Mouse (Mus musculus) urinary bladder, adult 18-20 months (tissue): ENCODE results near the gene Eif4h.

ENCODE experiments used
- DNase-seq, 2 experiments: peaks; one replicate each; pipeline ENCODE4 v3.0.0; 2022; ENCODE audit warnings: low spot score in 2 of 2, mixed read lengths in 2 of 2

The Eif4h gene

GRCm38 (mm10) chr5:134639269-134639682 is at the start of gene Eif4h:
TSS of gene Eif4h (minus strand) at chr5:134639490.
- DNase-seq: peak; percentile 93 to 96

DNA sequence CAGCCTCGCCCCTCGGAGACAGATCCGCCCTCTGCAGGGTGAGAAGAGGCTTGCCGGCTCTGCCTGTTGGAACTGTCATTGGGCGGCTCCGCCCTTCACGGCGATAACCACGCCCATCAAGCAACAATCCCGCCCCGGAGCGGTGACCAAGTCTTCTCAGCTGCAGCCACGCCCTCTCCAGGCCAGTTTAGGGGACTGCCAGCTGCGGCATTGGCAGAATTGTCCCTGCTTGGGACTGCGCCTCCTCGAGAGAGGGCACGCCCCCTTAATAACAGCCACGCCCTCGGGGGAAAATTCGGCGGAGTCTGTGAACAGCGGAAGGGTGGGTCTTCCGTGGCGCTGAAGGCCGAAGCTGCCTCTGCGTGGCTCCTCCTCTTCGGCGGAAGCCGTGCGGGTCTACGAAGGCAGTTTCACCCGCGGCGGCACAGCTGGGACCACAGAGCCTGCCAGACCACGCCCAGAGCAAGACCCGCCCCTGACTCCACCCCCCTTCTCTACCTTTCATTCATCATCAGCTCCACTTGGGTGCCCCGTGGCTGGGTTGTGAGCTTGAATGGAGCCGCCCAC is 49.5 kb upstream of the Eif4h start:
- DNase-seq: peak; percentile 99

DNA sequence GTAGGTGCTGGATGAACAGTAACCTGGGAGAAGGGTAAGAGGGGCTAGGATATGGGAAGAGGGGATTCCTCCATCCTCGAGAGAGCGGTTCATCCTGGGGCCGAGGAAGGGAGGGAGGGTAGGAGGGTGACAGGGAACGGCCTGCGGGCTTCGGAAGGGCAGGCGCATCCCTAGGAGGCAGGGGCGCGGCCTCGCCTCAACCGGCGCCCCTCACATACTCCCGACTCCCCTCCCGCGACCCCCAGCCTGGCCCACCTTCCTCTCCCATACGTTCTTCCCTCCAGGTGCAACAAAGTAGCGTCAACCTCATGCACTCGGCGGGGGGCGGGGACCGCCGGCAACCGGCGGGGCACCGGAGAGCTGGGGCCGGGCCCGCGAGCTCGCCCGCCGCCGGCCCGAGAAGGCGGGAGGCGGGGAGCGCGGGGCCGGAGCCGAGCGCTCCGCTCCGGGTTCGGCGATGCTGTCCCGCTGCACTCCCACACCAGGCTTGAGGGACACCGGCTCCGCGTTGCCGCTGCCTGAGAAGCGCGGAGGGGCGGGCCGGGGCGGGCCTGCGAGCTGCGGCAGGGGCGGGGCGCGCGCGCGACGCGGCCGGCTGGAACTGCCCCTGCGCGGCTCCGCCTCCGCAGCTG is 48.9 kb upstream of the Eif4h start, which contains the start of gene Limk1:
TSS of gene Limk1 (minus strand) at position 513 of the 632 bp plus-strand sequence.
- DNase-seq: no peak

- no peak for DNase-seq
These were observed 47.9 kb upstream of the Eif4h start for GRCm38 (mm10) chr5:134687187-134687586.

GRCm38 (mm10) chr5:134686541-134686940 is 47.3 kb upstream of the Eif4h start:
- DNase-seq: no peak

GRCm38 (mm10) chr5:134684398-134684797 is 45.1 kb upstream of the Eif4h start:
- no peak for DNase-seq

DNA sequence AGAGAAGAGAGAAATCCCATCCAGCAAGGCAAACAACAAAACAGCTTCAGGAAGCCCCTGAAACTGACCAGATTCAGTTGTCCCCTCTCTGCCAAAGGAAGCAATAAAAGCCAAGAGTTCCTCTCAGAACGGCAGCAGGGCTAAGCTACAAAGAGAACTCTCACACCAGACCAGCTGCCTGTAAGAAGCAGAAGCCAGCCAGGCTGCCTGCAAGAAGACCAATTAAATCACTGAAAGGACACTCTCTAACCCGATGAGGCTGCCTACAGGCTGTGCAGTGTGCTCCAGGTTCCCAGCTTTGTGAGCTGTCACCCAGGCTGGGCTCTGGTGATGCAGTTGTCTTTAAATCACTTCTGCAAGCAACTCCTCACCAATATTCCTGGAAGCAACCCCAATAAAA is 44.5 kb upstream of the Eif4h start:
- no peak for DNase-seq

DNA sequence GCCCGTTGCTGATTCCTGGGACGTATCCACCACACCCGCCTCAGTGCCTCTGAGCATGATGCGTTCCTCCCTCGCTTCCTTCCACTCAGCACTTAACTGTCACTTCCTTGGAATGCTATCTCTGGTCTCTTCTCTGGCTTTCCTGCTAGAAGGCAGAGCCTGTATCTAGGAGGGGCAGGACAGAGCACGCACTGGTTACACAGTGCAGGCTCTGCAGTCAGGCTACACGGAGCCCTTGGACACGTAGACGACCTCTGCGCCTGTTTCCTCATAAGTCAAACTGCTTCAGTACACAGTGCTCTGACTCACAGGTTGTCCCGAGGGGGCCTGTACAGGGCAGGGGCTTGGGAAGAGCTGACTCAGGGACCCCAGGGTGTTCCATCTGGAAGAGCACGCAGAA is 40.9 kb upstream of the Eif4h start:
- DNase-seq: peak; percentile 61 to 68

GRCm38 (mm10) chr5:134678827-134679546 is 39.7 kb upstream of the Eif4h start:
- no peak for DNase-seq

GRCm38 (mm10) chr5:134678031-134678430 is 38.7 kb upstream of the Eif4h start:
- no peak for DNase-seq

DNA sequence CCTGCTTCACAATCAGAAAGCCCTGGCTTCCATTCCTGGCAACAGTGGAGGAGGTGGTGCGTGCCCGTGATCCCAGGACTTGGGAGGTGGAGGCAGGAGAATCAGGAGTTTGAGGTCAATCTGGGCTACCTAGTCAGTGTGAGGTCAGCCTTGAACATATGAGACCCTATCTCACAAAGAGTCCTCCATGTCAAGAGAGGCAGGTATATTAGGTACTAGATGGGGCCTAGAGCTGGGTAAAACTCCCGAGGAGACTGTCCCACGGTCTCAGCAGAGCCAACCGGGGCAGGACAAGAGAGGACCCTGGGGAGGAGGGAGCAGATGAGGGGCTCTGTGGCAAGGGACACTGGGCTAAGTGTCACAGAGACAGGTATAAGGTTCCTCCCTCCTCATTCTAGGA is 38.2 kb upstream of the Eif4h start:
- no peak for DNase-seq

- peak; percentile 55 to 79 for DNase-seq
These were observed 36.9 kb upstream of the Eif4h start for GRCm38 (mm10) chr5:134675956-134676759.

DNA sequence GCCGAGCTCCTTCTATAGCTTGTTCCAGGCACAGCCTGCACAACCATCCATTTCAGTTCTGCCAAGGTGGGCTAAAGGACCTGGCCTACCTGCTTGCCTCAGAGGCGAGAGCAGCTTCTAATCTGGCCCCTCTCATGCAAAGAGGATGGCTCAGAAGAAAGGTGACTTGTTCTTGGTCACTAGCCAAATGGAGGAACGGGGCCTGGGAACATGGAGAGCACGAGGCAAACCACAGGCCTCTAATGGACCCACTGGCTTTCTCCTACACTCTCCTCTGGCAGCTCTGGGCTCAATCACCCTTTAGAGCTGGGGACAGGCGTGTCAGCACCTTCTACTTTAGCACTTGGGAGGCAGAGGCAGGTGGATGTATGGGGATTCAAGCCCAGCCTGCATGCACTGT is 35.7 kb upstream of the Eif4h start:
- no peak for DNase-seq

DNA sequence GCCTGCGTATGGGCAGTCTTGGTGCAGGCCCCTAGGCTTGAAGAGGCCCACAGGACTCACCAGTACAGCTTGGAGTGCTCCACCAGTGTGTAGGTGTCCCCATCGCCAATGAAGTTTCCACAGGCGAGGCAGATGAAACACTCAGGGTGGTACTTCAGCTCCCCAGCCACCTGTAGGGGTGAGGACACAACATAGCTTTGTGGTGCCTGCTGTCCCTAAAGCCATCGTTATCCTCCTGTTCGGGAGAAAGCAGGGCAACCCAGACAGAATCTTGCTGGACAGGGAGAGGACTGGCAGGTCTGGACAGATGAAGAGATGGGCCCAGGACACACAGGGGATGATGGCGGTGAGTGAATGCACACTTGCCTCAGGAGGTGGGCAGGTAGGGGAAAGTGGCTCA is 33.3 kb upstream of the Eif4h start:
- DNase-seq: no peak

GRCm38 (mm10) chr5:134672198-134672516 is 32.9 kb upstream of the Eif4h start:
- DNase-seq: no peak

DNA sequence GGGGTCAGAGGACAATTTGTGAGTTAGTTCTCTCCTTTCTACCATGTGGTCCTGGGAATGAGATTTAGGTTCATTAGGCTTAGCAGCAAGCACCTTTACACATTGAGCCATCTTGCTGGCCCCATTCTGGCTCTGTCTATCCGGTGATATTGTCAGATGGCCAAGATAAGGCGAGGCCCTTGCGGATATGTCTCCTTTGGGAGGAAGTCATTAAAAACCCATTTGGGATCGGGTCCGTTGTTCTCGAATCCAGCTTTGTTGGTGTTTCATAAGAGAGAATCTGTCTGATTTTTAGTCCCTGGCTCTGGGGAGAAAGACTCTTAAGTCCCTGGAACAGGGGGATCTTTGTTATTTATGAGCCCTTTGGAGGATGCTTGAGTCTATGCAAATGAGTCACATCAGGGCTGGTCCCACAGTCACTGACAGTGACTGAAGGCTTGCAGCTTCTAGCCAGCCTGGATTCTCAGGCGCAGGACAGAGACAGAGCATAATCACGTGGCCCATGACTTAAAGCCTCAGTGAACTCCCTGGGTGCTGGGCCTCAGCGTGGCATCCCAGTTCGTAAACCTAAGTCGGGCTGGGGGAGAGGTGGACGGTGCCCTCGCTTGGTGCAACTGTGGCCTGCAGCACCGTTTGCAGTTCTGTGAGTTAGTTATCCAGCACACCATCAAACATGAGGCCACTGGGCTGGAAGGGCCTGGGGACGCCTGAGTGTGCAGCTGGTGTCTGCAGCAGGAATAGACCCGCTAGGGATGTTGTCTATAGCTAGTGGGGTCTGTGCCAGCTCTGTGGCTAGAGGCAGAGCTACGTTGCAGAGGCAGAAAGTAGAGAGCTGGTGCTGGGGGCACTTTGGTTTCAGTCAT is 32.3 kb upstream of the Eif4h start:
- no peak for DNase-seq

- no peak for DNase-seq
These were observed 29.9 kb upstream of the Eif4h start for GRCm38 (mm10) chr5:134669001-134669708.

GRCm38 (mm10) chr5:134668495-134668894 is 29.2 kb upstream of the Eif4h start:
- DNase-seq: no peak

- DNase-seq: no peak
These were observed 17.4 kb upstream of the Eif4h start for GRCm38 (mm10) chr5:134656708-134657107.

DNA sequence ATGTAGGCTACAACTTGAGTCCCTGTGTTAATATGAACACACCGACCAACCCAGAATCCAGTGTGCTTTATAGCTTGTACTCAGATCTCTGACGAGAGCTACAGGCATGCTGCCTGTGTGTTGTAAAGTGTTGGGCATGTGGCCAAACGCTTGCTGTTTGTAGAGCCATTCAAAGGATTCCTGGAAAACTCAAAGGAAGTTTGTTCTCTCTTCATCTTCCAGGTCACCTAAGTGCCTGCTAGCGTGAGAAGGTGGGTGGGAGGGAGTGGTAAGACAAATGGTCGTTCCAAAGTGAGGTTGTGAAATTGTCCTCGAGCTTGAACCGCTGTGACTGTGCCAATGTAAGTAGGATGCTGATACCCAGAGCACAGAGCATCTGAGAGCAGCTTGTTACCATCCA is 12.7 kb upstream of the Eif4h start:
- no peak for DNase-seq

GRCm38 (mm10) chr5:134650926-134651325 is 11.6 kb upstream of the Eif4h start:
- DNase-seq: no peak
